Mouse (Mus musculus): ENCODE measurements at regions not wholly inside any gene's neighbourhood (a gene's known extent, or its start where the extent isn't known, plus 50 kb on each side); places are given as distances from the start of the nearest gene placed in this dataset.

GRCm38 (mm10) chr11:117538732-117539131 lies 54.6 kb downstream of the Gm11733 start:
- Histone ChIP-seq H3K4me3 (ENCODE audit: insufficient read depth in 1 of 2, low read depth in 1 of 2, low read length in 2 of 2, poor library complexity in 1 of 2, severe bottlenecking in 1 of 2) (no peak overlapping the region), H3K36me3 (ENCODE audit: control insufficient read depth, insufficient read depth, low read length, poor library complexity, severe bottlenecking) (no peaks in the 10 kb centered on the region), H3K9ac (ENCODE audit: insufficient read depth, low read depth, low read length, poor library complexity, severe bottlenecking) (no peak overlapping the region), H3K9me3 (ENCODE audit: control insufficient read depth, insufficient read depth, low read depth, low read length) (no peaks in the 10 kb centered on the region), H3K4me1 (ENCODE audit: control insufficient read depth in 2 of 2, insufficient read depth in 2 of 2, low read length in 2 of 2, poor library complexity in 1 of 2) (peaks cover 5 to 22% of the 10 kb centered on the region in 2 experiments; a peak in 3 of 4 replicates), H3K27ac (ENCODE audit: insufficient read depth, low read depth, low read length, poor library complexity, severe bottlenecking) (no peak overlapping the region)
- in situ Hi-C loops (cut with MboI; ENCODE audit: low sequenced_read_pairs in 2 of 2, unreplicated experiment in 2 of 2), result no loop called here
- no peak for TF ChIP-seq HCFC1 (IDR thresholded peaks at IDR 0.05; ENCODE audit: borderline replicate concordance, insufficient read depth, low read length)
- no peak for TF ChIP-seq MAFK (IDR thresholded peaks at IDR 0.05; ENCODE audit: insufficient read depth, low read depth, low read length)
- no peak for TF ChIP-seq ZNF384 (IDR thresholded peaks at IDR 0.05; ENCODE audit: low read depth, low read length)
- no peak for TF ChIP-seq ZC3H11A (IDR thresholded peaks at IDR 0.05; ENCODE audit: borderline replicate concordance, low read depth, low read length)
- TF ChIP-seq CHD2 (IDR thresholded peaks at IDR 0.05; ENCODE audit: low read depth, low read length), result no peak
- no peak for DNase-seq (ENCODE audit: low read depth, low spot score)

- H3K9me3 ChIP-seq (ENCODE audit: control insufficient read depth, insufficient read depth, low read depth, low read length), result no peaks in the 10 kb centered on the region
- no peak overlapping the region for H3K27ac ChIP-seq (ENCODE audit: insufficient read depth, low read depth, low read length, poor library complexity, severe bottlenecking)
- H3K4me3 ChIP-seq (ENCODE audit: insufficient read depth in 1 of 2, low read depth in 1 of 2, low read length in 2 of 2, poor library complexity in 1 of 2, severe bottlenecking in 1 of 2), result no peak overlapping the region
- no peak overlapping the region for H3K9ac ChIP-seq (ENCODE audit: insufficient read depth, low read depth, low read length, poor library complexity, severe bottlenecking)
- H3K4me1 ChIP-seq (ENCODE audit: control insufficient read depth in 2 of 2, insufficient read depth in 2 of 2, low read length in 2 of 2, poor library complexity in 1 of 2), result peaks cover 6 to 29% of the 10 kb centered on the region in 2 experiments; a peak in 3 of 4 replicates
- TF ChIP-seq ZC3H11A (IDR thresholded peaks at IDR 0.05; ENCODE audit: borderline replicate concordance, low read depth, low read length), result no peak
- TF ChIP-seq CHD2 (IDR thresholded peaks at IDR 0.05; ENCODE audit: low read depth, low read length), result no peak
- TF ChIP-seq ZNF384 (IDR thresholded peaks at IDR 0.05; ENCODE audit: low read depth, low read length), result no peak
- TF ChIP-seq HCFC1 (IDR thresholded peaks at IDR 0.05; ENCODE audit: borderline replicate concordance, insufficient read depth, low read length), result no peak
- no peak for TF ChIP-seq MAFK (IDR thresholded peaks at IDR 0.05; ENCODE audit: insufficient read depth, low read depth, low read length)
- DNase-seq (ENCODE audit: low read depth, low spot score), result no peak
- in situ Hi-C loops (cut with MboI; ENCODE audit: low sequenced_read_pairs in 2 of 2, unreplicated experiment in 2 of 2), result no loop called here
- no peaks in the 10 kb centered on the region for H3K36me3 ChIP-seq (ENCODE audit: control insufficient read depth, insufficient read depth, low read length, poor library complexity, severe bottlenecking)
These were observed 56.4 kb downstream of the Gm11733 start for GRCm38 (mm10) chr11:117540609-117541008.

GRCm38 (mm10) chr11:117541205-117541884 lies 57.2 kb downstream of the Gm11733 start:
- no peaks in the 10 kb centered on the region for H3K36me3 ChIP-seq (ENCODE audit: control insufficient read depth, insufficient read depth, low read length, poor library complexity, severe bottlenecking)
- DNase-seq (ENCODE audit: low read depth, low spot score), result no peak
- TF ChIP-seq MAFK (IDR thresholded peaks at IDR 0.05; ENCODE audit: insufficient read depth, low read depth, low read length), result no peak
- no peak for TF ChIP-seq ZNF384 (IDR thresholded peaks at IDR 0.05; ENCODE audit: low read depth, low read length)
- TF ChIP-seq ZC3H11A (IDR thresholded peaks at IDR 0.05; ENCODE audit: borderline replicate concordance, low read depth, low read length), result no peak
- TF ChIP-seq CHD2 (IDR thresholded peaks at IDR 0.05; ENCODE audit: low read depth, low read length), result no peak
- TF ChIP-seq HCFC1 (IDR thresholded peaks at IDR 0.05; ENCODE audit: borderline replicate concordance, insufficient read depth, low read length), result no peak
- H3K9ac ChIP-seq (ENCODE audit: insufficient read depth, low read depth, low read length, poor library complexity, severe bottlenecking), result no peak overlapping the region
- in situ Hi-C loops (cut with MboI; ENCODE audit: low sequenced_read_pairs in 2 of 2, unreplicated experiment in 2 of 2), result no loop called here
- no peaks in the 10 kb centered on the region for H3K9me3 ChIP-seq (ENCODE audit: control insufficient read depth, insufficient read depth, low read depth, low read length)
- H3K4me1 ChIP-seq (ENCODE audit: control insufficient read depth in 2 of 2, insufficient read depth in 2 of 2, low read length in 2 of 2, poor library complexity in 1 of 2), result peaks cover 6 to 31% of the 10 kb centered on the region in 2 experiments; a peak in 3 of 4 replicates
- no peak overlapping the region for H3K27ac ChIP-seq (ENCODE audit: insufficient read depth, low read depth, low read length, poor library complexity, severe bottlenecking)
- H3K4me3 ChIP-seq (ENCODE audit: insufficient read depth in 1 of 2, low read depth in 1 of 2, low read length in 2 of 2, poor library complexity in 1 of 2, severe bottlenecking in 1 of 2), result no peak overlapping the region

- Histone ChIP-seq H3K4me1 (ENCODE audit: control insufficient read depth in 2 of 2, insufficient read depth in 2 of 2, low read length in 2 of 2, poor library complexity in 1 of 2) (peaks cover 6 to 28% of the 10 kb centered on the region in 2 experiments; a peak in 3 of 4 replicates), H3K9me3 (ENCODE audit: control insufficient read depth, insufficient read depth, low read depth, low read length) (no peaks in the 10 kb centered on the region), H3K36me3 (ENCODE audit: control insufficient read depth, insufficient read depth, low read length, poor library complexity, severe bottlenecking) (no peaks in the 10 kb centered on the region), H3K4me3 (ENCODE audit: insufficient read depth in 1 of 2, low read depth in 1 of 2, low read length in 2 of 2, poor library complexity in 1 of 2, severe bottlenecking in 1 of 2) (no peak overlapping the region), H3K27ac (ENCODE audit: insufficient read depth, low read depth, low read length, poor library complexity, severe bottlenecking) (no peak overlapping the region), H3K9ac (ENCODE audit: insufficient read depth, low read depth, low read length, poor library complexity, severe bottlenecking) (no peak overlapping the region)
- TF ChIP-seq ZC3H11A (IDR thresholded peaks at IDR 0.05; ENCODE audit: borderline replicate concordance, low read depth, low read length), result no peak
- TF ChIP-seq MAFK (IDR thresholded peaks at IDR 0.05; ENCODE audit: insufficient read depth, low read depth, low read length), result no peak
- TF ChIP-seq HCFC1 (IDR thresholded peaks at IDR 0.05; ENCODE audit: borderline replicate concordance, insufficient read depth, low read length), result no peak
- no peak for TF ChIP-seq CHD2 (IDR thresholded peaks at IDR 0.05; ENCODE audit: low read depth, low read length)
- no peak for TF ChIP-seq ZNF384 (IDR thresholded peaks at IDR 0.05; ENCODE audit: low read depth, low read length)
- in situ Hi-C loops (cut with MboI; ENCODE audit: low sequenced_read_pairs in 2 of 2, unreplicated experiment in 2 of 2), result no loop called here
- DNase-seq (ENCODE audit: low read depth, low spot score), result no peak
These were observed 59.0 kb downstream of the Gm11733 start for GRCm38 (mm10) chr11:117543191-117543590.

Data from ES-E14 (cell line).